Mouse (Mus musculus) neural tube, embryonic 14.5 days (tissue): ENCODE results near the gene Elobl. TPM values are rescaled to one million over a fixed set of nuclear protein-coding genes. Genes with fewer than 3 reads are reported as not detected.

Source experiments
- ATAC-seq: fragments of 200-750 bp; cut with Nextera tagmentation; 2 replicates; pipeline ENCODE4 v1.8.0; 2017; ENCODE audit warnings: low read depth, mild to moderate bottlenecking, moderate TSS enrichment, moderate library complexity
- H3K27ac ChIP-seq: fragments of 300-500 bp; sonication (generic); 2 replicates; pipeline ENCODE4 v1.5.1; 2014; ENCODE audit warnings: low read depth, mild to moderate bottlenecking, control low read depth, low read length, moderate library complexity, mixed read lengths
- H3K27me3 ChIP-seq: fragments of 300-500 bp; sonication (generic); 2 replicates; pipeline ENCODE4 v1.6.1; 2014; ENCODE audit warnings: low read length; ENCODE audit not compliant: control insufficient read depth, insufficient read depth
- H3K36me3 ChIP-seq: fragments of 300-500 bp; sonication (generic); 2 replicates; pipeline ENCODE4 v1.6.1; 2014; ENCODE audit warnings: low read length, mixed read lengths; ENCODE audit not compliant: control insufficient read depth, insufficient read depth
- H3K4me1 ChIP-seq: fragments of 300-500 bp; sonication (generic); 2 replicates; pipeline ENCODE4 v1.6.1; 2014; ENCODE audit warnings: low read length; ENCODE audit not compliant: control insufficient read depth, insufficient read depth
- H3K4me2 ChIP-seq: fragments of 300-500 bp; sonication (generic); 2 replicates; pipeline ENCODE4 v1.6.1; 2014; ENCODE audit warnings: mild to moderate bottlenecking, low read depth, low read length, control low read depth
- H3K4me3 ChIP-seq: fragments of 300-500 bp; sonication (generic); 2 replicates; pipeline ENCODE4 v1.5.1; 2014; ENCODE audit warnings: low read depth, low read length, control low read depth, mixed read lengths
- H3K9ac ChIP-seq: fragments of 300-500 bp; sonication (generic); replicated peaks from 2 replicates; pipeline ENCODE4 v1.6.1; 2014; ENCODE audit warnings: low read depth, mild to moderate bottlenecking, control low read depth, low read length, mixed read lengths
- H3K9me3 ChIP-seq: fragments of 300-500 bp; sonication (generic); 2 replicates; pipeline ENCODE4 v1.6.1; 2016; ENCODE audit warnings: low read length; ENCODE audit not compliant: control insufficient read depth
- WGBS: fragments of 180-500 bp; shearing (Covaris S2); extraction: QIAGEN DNeasy Blood & Tissue Kit; methylation state at CpG from one replicate; pipeline ENCODE4 v1.1.7; 2014; 5-methylcytosine and 5-hydroxymethylcytosine counted together
- polyA plus RNA-seq: library from polyadenylated mRNA; unstranded; fragments of >200 nt; fragmentation: Nextera tagmentation; extraction: Ambion mirVana; gene quantifications from 2 replicates; pipeline ENCODE4 v1.2.1, GENCODE M21; 2014

Gene Elobl
- polyA plus RNA-seq, 1 experiment from 2014 or later = not detected

- Histone ChIP-seq H3K27ac (no peak overlapping the region), H3K4me2 (no peak overlapping the region), H3K4me3 (no peak overlapping the region), H3K9ac (no peak overlapping the region), H3K9me3 (no peaks in the 10 kb centered on the region), H3K36me3 (no peaks in the 10 kb centered on the region), H3K27me3 (no peaks in the 10 kb centered on the region), H3K4me1 (0 out of 2 replicates have a peak, but pooled peaks cover 5% of the 10 kb centered on the region)
- WGBS = 91% methylated on average over 13 of the region's 13 CpGs
- no peak for ATAC-seq
Measured at GRCm38 (mm10) chr11:88950640-88951250, 16.0 kb downstream of the Elobl start.

GRCm38 (mm10) chr11:88949802-88950639 lies 16.7 kb downstream of the Elobl start:
- 91% methylated on average over 8 of the region's 8 CpGs for WGBS
- Histone ChIP-seq H3K9ac (no peak overlapping the region), H3K27ac (no peak overlapping the region), H3K4me3 (no peak overlapping the region), H3K9me3 (no peaks in the 10 kb centered on the region), H3K4me1 (0 out of 2 replicates have a peak, but pooled peaks cover 5% of the 10 kb centered on the region), H3K4me2 (no peak overlapping the region), H3K36me3 (no peaks in the 10 kb centered on the region), H3K27me3 (no peaks in the 10 kb centered on the region)
- ATAC-seq = no peak

- H3K9ac ChIP-seq = no peak overlapping the region
- WGBS = 85% methylated on average over 8 of the region's 8 CpGs
- no peak for ATAC-seq
Measured at GRCm38 (mm10) chr11:88948896-88949295, 17.8 kb downstream of the Elobl start.

GRCm38 (mm10) chr11:88945971-88946585 lies 20.7 kb downstream of the Elobl start:
- 83% methylated on average over 7 of the region's 8 CpGs for WGBS
- H3K9me3 ChIP-seq = no peaks in the 10 kb centered on the region
- no peaks in the 10 kb centered on the region for H3K4me1 ChIP-seq
- no peaks in the 10 kb centered on the region; the same call in 1 of the 2 replicates for H3K36me3 ChIP-seq
- H3K4me3 ChIP-seq = no peak overlapping the region
- ATAC-seq = no peak
- no peak overlapping the region for H3K4me2 ChIP-seq
- no peaks in the 10 kb centered on the region for H3K27me3 ChIP-seq
- no peak overlapping the region for H3K27ac ChIP-seq
- H3K9ac ChIP-seq = no peak overlapping the region

More at GRCm38 (mm10) chr11:88948896-88949295, 17.8 kb downstream of the Elobl start:
- H3K36me3 ChIP-seq = no peaks in the 10 kb centered on the region; the same call in 1 of the 2 replicates
- H3K27me3 ChIP-seq = no peaks in the 10 kb centered on the region
- no peaks in the 10 kb centered on the region for H3K9me3 ChIP-seq
- no peak overlapping the region for H3K4me3 ChIP-seq
- no peak overlapping the region for H3K4me2 ChIP-seq
- H3K4me1 ChIP-seq = no peaks in the 10 kb centered on the region
- no peak overlapping the region for H3K27ac ChIP-seq

GRCm38 (mm10) chr11:88941489-88941888 lies 25.2 kb downstream of the Elobl start:
- Histone ChIP-seq H3K4me2 (no peak overlapping the region), H3K4me3 (no peak overlapping the region)
- WGBS = 79% methylated on average over 12 of the region's 12 CpGs

GRCm38 (mm10) chr11:88939634-88940033 lies 27.1 kb downstream of the Elobl start:
- no peaks in the 10 kb centered on the region for H3K27me3 ChIP-seq
- no peak overlapping the region for H3K9ac ChIP-seq
- WGBS = 93% methylated on average over 4 of the region's 4 CpGs
- no peak overlapping the region for H3K27ac ChIP-seq
- H3K9me3 ChIP-seq = no peaks in the 10 kb centered on the region
- no peak for ATAC-seq
- no peak overlapping the region for H3K4me3 ChIP-seq
- no peaks in the 10 kb centered on the region; the same call in 1 of the 2 replicates for H3K36me3 ChIP-seq
- no peak overlapping the region for H3K4me2 ChIP-seq
- no peaks in the 10 kb centered on the region for H3K4me1 ChIP-seq

More at GRCm38 (mm10) chr11:88941489-88941888, 25.2 kb downstream of the Elobl start:
- no peaks in the 10 kb centered on the region for H3K27me3 ChIP-seq
- ATAC-seq = no peak
- H3K27ac ChIP-seq = no peak overlapping the region
- H3K4me1 ChIP-seq = no peaks in the 10 kb centered on the region
- no peaks in the 10 kb centered on the region for H3K9me3 ChIP-seq
- no peaks in the 10 kb centered on the region; the same call in 1 of the 2 replicates for H3K36me3 ChIP-seq
- no peak overlapping the region for H3K9ac ChIP-seq

- Histone ChIP-seq H3K27me3 (no peaks in the 10 kb centered on the region), H3K4me3 (no peak overlapping the region), H3K4me1 (no peaks in the 10 kb centered on the region), H3K27ac (no peak overlapping the region), H3K4me2 (no peak overlapping the region), H3K36me3 (no peaks in the 10 kb centered on the region), H3K9me3 (no peaks in the 10 kb centered on the region), H3K9ac (no peak overlapping the region)
- ATAC-seq = no peak
- 97% methylated on average over 2 of the region's 2 CpGs for WGBS
Measured at GRCm38 (mm10) chr11:88938770-88939169, 28.0 kb downstream of the Elobl start.

- H3K4me2 ChIP-seq = no peak overlapping the region
- no peaks in the 10 kb centered on the region for H3K27me3 ChIP-seq
- H3K4me1 ChIP-seq = no peaks in the 10 kb centered on the region
- H3K27ac ChIP-seq = no peak overlapping the region
- H3K4me3 ChIP-seq = no peak overlapping the region
- H3K9me3 ChIP-seq = no peaks in the 10 kb centered on the region
- no peak for ATAC-seq
- WGBS = 96% methylated on average over 2 of the region's 2 CpGs
- no peaks in the 10 kb centered on the region for H3K36me3 ChIP-seq
- no peak overlapping the region for H3K9ac ChIP-seq
Measured at GRCm38 (mm10) chr11:88937886-88938285, 28.8 kb downstream of the Elobl start.
